Mouse (Mus musculus): ENCODE measurements around the gene Zfp638. TPM values are rescaled to one million over a fixed set of nuclear protein-coding genes. Genes with fewer than 3 reads are reported as not detected.
"Not testable (repeated sequence)": the region's sequence is repeated elsewhere in the genome, so short reads cannot be mapped to it uniquely, and the experiment has no call there.

Zfp638 gene
- polyA plus RNA-seq, 1 experiment from 2014 or later = 59.5 TPM

DNA sequence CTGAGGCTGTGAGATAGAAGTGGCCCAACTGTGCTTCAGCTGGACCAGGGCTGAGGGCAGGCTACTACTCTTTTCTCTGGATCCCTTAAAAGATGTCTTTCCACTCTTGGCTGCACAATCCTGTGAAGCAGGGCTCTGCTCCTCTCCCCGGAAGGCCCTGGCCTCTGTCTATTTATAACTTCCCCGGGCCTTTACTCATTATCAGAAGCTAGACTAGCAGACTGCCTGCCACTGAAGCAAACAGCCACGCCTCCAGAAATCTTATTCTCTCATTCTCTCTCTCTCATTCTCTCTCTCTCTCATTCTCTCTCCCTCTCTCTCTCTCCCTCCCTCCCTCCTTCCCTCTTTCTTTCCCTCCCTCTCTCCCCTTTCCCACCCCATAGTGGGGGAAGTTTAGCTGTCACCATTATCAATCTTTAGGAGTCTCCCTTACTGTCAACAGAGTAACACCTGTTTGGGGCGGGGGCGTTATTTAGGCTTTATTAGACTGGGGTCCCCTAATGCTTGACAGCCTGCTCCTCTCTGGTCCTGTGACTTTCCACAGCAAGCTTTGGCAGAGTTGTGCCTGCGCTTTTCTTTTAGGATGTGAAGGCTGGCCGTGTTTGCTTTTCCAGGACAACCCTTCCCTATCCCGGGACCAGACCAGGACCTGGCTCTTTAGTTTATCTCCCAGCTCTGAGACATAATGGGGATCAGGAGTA, 142.4 kb downstream of the Zfp638 start:
- peak overlapping the region; percentile 66 for H3K9ac ChIP-seq (ENCODE audit: low read depth, low read length)
- no peaks in the 10 kb centered on the region for H3K9me3 ChIP-seq (replicated peaks; ENCODE audit: control insufficient read depth, low read length)
- H3K36me3 ChIP-seq (ENCODE audit: control insufficient read depth, insufficient read depth, low read length) = no peaks in the 10 kb centered on the region
- peak overlapping the region; percentile 94 for H3K27ac ChIP-seq (ENCODE audit: low read depth, low read length)
- H3K4me3 ChIP-seq (ENCODE audit: low read depth, low read length) = peak overlapping the region; percentile 56
- H3K4me2 ChIP-seq = peak overlapping the region; percentile 91
- peaks cover 32% of the 10 kb centered on the region for H3K4me1 ChIP-seq (ENCODE audit: control insufficient read depth, insufficient read depth, low read length)
- WGBS (ENCODE audit: insufficient replicate concordance) = 12% methylated on average over 8 of the region's 8 CpGs
- H3K27me3 ChIP-seq (ENCODE audit: control insufficient read depth, insufficient read depth, low read length) = no peaks in the 10 kb centered on the region
- no peak for ATAC-seq (replicated peaks; ENCODE audit: insufficient number of reproducible peaks, low FRiP score, low TSS enrichment)

DNA sequence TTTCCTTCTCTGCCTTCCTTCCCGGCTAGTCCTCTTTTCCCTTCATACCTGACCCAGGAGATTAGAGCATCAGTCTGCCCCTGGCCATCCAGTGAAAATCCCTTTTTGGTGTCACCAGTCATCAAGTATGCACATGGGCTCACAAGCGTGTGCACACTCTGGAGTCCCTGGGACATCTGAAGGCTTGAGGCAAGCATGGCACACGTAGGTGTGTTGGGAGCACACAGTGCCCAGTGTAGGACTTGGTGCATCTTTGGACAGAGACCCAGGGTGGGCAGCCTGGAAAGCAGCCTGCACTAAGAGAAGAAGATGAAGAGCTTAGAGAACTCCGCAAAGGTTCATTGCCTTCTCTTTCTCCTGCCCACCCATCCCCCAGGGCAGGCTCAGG, 143.0 kb downstream of the Zfp638 start:
- Histone ChIP-seq H3K4me1 (ENCODE audit: control insufficient read depth, insufficient read depth, low read length) (peaks cover 32% of the 10 kb centered on the region), H3K4me3 (ENCODE audit: low read depth, low read length) (peak overlapping the region; percentile 56)
- 0 out of 2 replicates have a peak, but pooled peaks have one; percentile 43 for ATAC-seq (replicated peaks; ENCODE audit: insufficient number of reproducible peaks, low FRiP score, low TSS enrichment)

DNA sequence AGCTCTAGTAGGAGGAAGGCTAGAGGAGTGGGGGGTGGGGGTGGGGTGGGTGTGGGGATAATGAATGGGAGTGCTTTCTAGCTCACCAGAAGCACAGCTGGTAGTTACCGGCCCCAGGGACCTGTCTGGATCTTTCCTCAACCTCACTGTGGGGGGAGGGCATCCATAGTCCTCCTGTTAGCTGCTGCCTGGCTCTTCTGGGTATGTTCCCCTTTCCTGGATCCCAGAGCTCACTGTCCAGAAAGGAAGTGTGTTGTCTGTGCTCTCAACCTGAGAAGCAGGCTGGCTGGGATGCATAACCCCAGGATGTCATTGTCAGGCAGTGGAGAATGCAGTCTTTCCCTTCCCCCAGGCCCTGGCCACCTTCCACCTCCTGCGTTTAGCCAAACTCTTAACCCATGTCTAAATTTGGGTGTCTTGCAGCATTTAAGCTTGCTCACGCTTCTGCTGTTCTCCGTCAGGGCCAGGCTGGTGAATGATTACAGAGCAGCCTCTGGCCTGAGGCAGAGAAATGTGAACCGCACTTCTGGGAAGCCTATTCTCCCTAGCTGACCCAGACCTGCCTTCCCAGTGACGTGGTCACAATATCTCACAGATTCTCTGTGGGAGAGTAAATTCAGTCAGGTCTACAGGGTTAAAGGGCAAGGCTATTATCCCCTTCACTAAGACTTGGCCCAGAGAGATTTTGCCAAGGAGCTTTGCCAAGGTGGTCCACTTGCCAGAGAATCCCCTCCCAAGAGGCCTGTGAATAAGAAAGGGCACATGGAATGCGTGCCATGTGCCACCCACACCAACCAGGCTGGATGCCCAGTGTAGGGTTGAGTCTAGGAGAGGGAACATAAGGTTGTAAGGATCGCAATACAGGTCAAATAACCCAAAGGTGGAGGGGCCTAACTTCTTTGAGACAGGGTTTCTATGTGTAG, 143.7 kb downstream of the Zfp638 start:
- Histone ChIP-seq H3K4me2 (peak overlapping the region; percentile 91), H3K9ac (ENCODE audit: low read depth, low read length) (peak overlapping the region; percentile 34; the same call in 1 of the 2 replicates), H3K27ac (ENCODE audit: low read depth, low read length) (peak overlapping the region; percentile 94), H3K27me3 (ENCODE audit: control insufficient read depth, insufficient read depth, low read length) (no peaks in the 10 kb centered on the region), H3K4me1 (ENCODE audit: control insufficient read depth, insufficient read depth, low read length) (peaks cover 35% of the 10 kb centered on the region), H3K4me3 (ENCODE audit: low read depth, low read length) (peak overlapping the region; percentile 56), H3K36me3 (ENCODE audit: control insufficient read depth, insufficient read depth, low read length) (no peaks in the 10 kb centered on the region), H3K9me3 (replicated peaks; ENCODE audit: control insufficient read depth, low read length) (no peaks in the 10 kb centered on the region)
- 34% methylated on average over 8 of the region's 8 CpGs for WGBS (ENCODE audit: insufficient replicate concordance)
- ATAC-seq (replicated peaks; ENCODE audit: insufficient number of reproducible peaks, low FRiP score, low TSS enrichment) = no peak; the same call in 1 of the 2 replicates

More for the DNA sequence above, 143.0 kb downstream of the Zfp638 start:
- Histone ChIP-seq H3K27me3 (ENCODE audit: control insufficient read depth, insufficient read depth, low read length) (no peaks in the 10 kb centered on the region), H3K36me3 (ENCODE audit: control insufficient read depth, insufficient read depth, low read length) (no peaks in the 10 kb centered on the region), H3K9ac (ENCODE audit: low read depth, low read length) (peak overlapping the region; percentile 34; the same call in 1 of the 2 replicates), H3K4me2 (peak overlapping the region; percentile 91), H3K9me3 (replicated peaks; ENCODE audit: control insufficient read depth, low read length) (no peaks in the 10 kb centered on the region), H3K27ac (ENCODE audit: low read depth, low read length) (peak overlapping the region; percentile 94)
- 12% methylated on average over 4 of the region's 4 CpGs for WGBS (ENCODE audit: insufficient replicate concordance)

DNA sequence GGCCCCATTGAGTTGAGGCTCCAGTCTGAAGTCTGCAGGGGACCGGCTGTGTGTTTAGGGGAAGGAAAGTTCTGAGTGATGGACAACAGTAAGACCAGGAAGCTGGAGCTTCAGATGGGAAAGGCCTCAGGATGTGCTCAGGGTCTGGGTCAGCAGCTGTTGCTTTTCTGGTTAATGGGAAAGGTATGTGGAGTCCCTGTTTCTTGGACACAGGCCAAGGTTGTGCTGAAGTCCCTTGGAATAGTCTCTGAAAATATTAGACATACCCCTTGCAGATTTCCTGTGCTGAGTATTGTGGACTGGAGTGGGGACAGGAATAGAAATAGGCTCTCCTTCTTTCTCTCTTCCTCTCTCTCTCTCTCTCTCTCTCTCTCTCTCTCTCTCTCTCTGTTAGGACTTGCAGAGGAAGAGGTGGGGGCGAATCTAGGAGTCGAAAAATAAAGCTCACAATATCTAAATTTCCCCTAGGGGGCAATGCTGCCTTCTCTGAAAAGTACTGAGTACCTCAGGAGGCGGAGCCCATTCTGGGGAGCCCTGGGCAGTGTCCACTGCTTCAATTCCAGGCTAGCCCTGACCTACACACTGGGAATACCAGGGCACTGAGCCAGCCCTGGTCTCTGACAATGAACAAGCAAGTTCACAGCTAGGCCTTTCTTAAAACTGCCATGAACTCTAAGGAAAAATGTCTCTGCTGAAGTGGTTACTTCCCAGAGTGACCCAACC, 148.2 kb downstream of the Zfp638 start:
- H3K4me1 ChIP-seq (ENCODE audit: control insufficient read depth, insufficient read depth, low read length) = peaks cover 42% of the 10 kb centered on the region

DNA sequence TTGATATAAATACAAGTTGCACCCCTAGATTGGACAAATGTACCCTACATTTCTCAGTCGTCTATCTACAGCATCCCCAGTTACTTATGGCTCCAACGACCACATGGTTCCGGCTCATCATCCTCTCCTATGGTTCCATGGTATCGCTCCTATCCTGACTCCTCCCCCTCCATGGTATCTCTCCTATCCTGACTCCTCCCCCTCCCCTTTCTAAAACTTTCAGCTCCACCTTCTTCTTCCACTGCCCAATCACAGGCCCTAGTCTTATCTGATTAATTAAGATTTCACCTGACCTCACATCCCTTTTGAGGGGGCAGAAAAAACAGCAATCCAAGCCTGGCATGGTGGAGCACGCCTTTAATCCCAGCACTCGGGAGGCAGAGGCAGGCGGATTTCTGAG, 149.9 kb downstream of the Zfp638 start:
- WGBS (ENCODE audit: insufficient replicate concordance) = 83% methylated on average over 7 of the region's 7 CpGs
- no peak overlapping the region for H3K4me2 ChIP-seq
- no peak for ATAC-seq (replicated peaks; ENCODE audit: insufficient number of reproducible peaks, low FRiP score, low TSS enrichment)
- H3K4me3 ChIP-seq (ENCODE audit: low read depth, low read length) = no peak overlapping the region
- no peaks in the 10 kb centered on the region for H3K9me3 ChIP-seq (replicated peaks; ENCODE audit: control insufficient read depth, low read length)
- no peak overlapping the region for H3K27ac ChIP-seq (ENCODE audit: low read depth, low read length)
- no peak overlapping the region for H3K9ac ChIP-seq (ENCODE audit: low read depth, low read length)
- no peaks in the 10 kb centered on the region for H3K27me3 ChIP-seq (ENCODE audit: control insufficient read depth, insufficient read depth, low read length)
- peaks cover 39% of the 10 kb centered on the region for H3K4me1 ChIP-seq (ENCODE audit: control insufficient read depth, insufficient read depth, low read length)
- no peaks in the 10 kb centered on the region for H3K36me3 ChIP-seq (ENCODE audit: control insufficient read depth, insufficient read depth, low read length)

More for the DNA sequence above, 148.2 kb downstream of the Zfp638 start:
- H3K4me2 ChIP-seq; H3K9ac ChIP-seq (ENCODE audit: low read depth, low read length); H3K4me3 ChIP-seq (ENCODE audit: low read depth, low read length); ATAC-seq (replicated peaks; ENCODE audit: insufficient number of reproducible peaks, low FRiP score, low TSS enrichment); H3K36me3 ChIP-seq (ENCODE audit: control insufficient read depth, insufficient read depth, low read length); H3K27me3 ChIP-seq (ENCODE audit: control insufficient read depth, insufficient read depth, low read length); H3K9me3 ChIP-seq (replicated peaks; ENCODE audit: control insufficient read depth, low read length): not testable (repeated sequence)
- peak overlapping the region; percentile 62 for H3K27ac ChIP-seq (ENCODE audit: low read depth, low read length)
- WGBS (ENCODE audit: insufficient replicate concordance) = 43% methylated on average over 4 of the region's 4 CpGs

DNA sequence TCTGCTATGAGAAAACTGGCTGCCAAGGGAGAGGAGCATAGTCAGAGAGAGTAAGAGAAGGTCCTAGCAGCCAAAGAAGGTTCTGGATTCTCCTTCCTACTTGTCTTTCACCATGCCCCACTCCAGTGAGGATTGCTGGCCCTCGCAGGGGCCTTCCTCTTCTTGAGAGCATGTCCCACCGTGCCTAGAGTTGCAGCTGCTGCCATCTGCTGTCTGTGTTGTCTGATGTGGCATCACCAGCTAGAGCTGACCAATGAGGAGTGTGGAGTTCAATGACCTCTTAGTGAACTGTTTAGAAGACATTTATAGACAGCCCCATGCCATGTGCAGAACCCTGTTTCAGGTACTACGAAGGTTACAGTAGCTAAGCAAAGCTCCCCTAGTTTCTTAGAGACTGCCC, 150.5 kb downstream of the Zfp638 start:
- no peaks in the 10 kb centered on the region for H3K36me3 ChIP-seq (ENCODE audit: control insufficient read depth, insufficient read depth, low read length)
- H3K4me1 ChIP-seq (ENCODE audit: control insufficient read depth, insufficient read depth, low read length) = peaks cover 40% of the 10 kb centered on the region
- no peaks in the 10 kb centered on the region for H3K27me3 ChIP-seq (ENCODE audit: control insufficient read depth, insufficient read depth, low read length)
- no peaks in the 10 kb centered on the region for H3K9me3 ChIP-seq (replicated peaks; ENCODE audit: control insufficient read depth, low read length)
- no peak overlapping the region for H3K9ac ChIP-seq (ENCODE audit: low read depth, low read length)
- no peak overlapping the region for H3K4me3 ChIP-seq (ENCODE audit: low read depth, low read length)
- 37% methylated on average over 3 of the region's 3 CpGs for WGBS (ENCODE audit: insufficient replicate concordance)
- no peak for ATAC-seq (replicated peaks; ENCODE audit: insufficient number of reproducible peaks, low FRiP score, low TSS enrichment)
- no peak overlapping the region for H3K27ac ChIP-seq (ENCODE audit: low read depth, low read length)
- no peak overlapping the region for H3K4me2 ChIP-seq

DNA sequence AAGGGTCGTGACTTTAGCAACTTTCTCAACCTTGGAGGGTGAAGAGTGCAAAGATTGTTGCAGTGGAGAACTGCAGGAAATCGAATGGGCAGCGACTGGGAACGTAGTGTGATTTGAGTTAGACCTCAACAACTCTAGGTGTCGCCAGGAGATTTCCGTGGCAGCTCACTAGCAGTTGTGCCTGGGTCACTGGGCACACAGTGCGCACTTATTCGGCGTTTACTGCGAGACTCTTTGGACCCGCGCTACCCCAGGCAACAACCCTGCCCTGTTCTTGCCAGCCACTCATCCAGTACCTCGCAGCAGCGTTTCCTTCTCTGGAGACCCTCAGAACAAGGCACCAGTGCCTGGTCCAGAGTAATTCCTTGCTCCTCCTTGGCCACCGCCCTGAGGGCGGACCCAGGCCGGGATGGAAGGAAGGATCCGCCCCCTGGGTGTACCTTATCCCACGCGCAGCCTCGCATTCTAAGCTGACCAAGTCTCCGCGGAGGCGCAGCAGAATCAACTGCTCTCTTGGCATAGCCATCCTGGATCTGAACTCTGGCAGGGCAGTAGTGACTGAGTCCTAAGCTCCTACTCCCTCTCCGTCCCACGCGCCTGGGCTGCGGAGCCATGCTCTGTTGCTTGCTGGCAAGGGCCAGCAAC, 152.1 kb downstream of the Zfp638 start:
- peaks cover 41% of the 10 kb centered on the region for H3K4me1 ChIP-seq (ENCODE audit: control insufficient read depth, insufficient read depth, low read length)
- no peak overlapping the region for H3K27ac ChIP-seq (ENCODE audit: low read depth, low read length)
- H3K27me3 ChIP-seq (ENCODE audit: control insufficient read depth, insufficient read depth, low read length) = no peaks in the 10 kb centered on the region
- H3K9me3 ChIP-seq (replicated peaks; ENCODE audit: control insufficient read depth, low read length) = no peaks in the 10 kb centered on the region
- no peaks in the 10 kb centered on the region for H3K36me3 ChIP-seq (ENCODE audit: control insufficient read depth, insufficient read depth, low read length)
- WGBS (ENCODE audit: insufficient replicate concordance) = 3% methylated on average over 28 of the region's 28 CpGs
- peak overlapping the region; percentile 53 for H3K9ac ChIP-seq (ENCODE audit: low read depth, low read length)
- peak overlapping the region; percentile 84 for H3K4me2 ChIP-seq
- peak overlapping the region; percentile 41 for H3K4me3 ChIP-seq (ENCODE audit: low read depth, low read length)
- peak; percentile 71; the same call in 1 of the 2 replicates for ATAC-seq (replicated peaks; ENCODE audit: insufficient number of reproducible peaks, low FRiP score, low TSS enrichment)

DNA sequence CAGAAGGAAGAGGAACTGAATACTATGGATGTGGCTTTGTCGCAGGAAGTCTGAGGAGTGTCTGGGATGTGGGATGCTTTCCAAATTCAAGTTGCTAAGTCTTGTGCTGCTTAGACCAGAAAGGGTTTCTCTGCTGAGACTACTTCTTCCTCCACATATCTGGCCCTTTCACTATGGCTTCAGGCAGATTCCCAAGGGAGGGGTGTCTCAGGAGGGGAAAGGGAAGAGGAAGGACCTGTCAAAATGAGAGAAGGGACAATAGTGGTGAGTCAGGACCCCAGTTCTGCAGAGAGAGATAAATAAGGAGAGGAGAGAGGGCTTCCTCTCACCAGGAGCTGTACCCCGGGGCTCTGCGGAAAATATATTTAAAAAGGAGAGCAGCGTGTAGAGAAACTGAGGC, 153.1 kb downstream of the Zfp638 start:
- peaks cover 41% of the 10 kb centered on the region for H3K4me1 ChIP-seq (ENCODE audit: control insufficient read depth, insufficient read depth, low read length)
- peak overlapping the region; percentile 24; the same call in 1 of the 2 replicates for H3K27ac ChIP-seq (ENCODE audit: low read depth, low read length)
- no peak for ATAC-seq (replicated peaks; ENCODE audit: insufficient number of reproducible peaks, low FRiP score, low TSS enrichment)
- WGBS (ENCODE audit: insufficient replicate concordance) = 57% methylated on average over 4 of the region's 4 CpGs
- peak overlapping the region; percentile 84 for H3K4me2 ChIP-seq
- H3K9me3 ChIP-seq (replicated peaks; ENCODE audit: control insufficient read depth, low read length) = no peaks in the 10 kb centered on the region
- peak overlapping the region; percentile 41 for H3K4me3 ChIP-seq (ENCODE audit: low read depth, low read length)
- H3K36me3 ChIP-seq (ENCODE audit: control insufficient read depth, insufficient read depth, low read length) = no peaks in the 10 kb centered on the region
- H3K9ac ChIP-seq (ENCODE audit: low read depth, low read length) = 0 out of 2 replicates have a peak overlapping the region, but pooled peaks have one; percentile 18
- no peaks in the 10 kb centered on the region for H3K27me3 ChIP-seq (ENCODE audit: control insufficient read depth, insufficient read depth, low read length)

All from heart, embryonic 11.5 days (tissue).